In the genomic region with DNA sequence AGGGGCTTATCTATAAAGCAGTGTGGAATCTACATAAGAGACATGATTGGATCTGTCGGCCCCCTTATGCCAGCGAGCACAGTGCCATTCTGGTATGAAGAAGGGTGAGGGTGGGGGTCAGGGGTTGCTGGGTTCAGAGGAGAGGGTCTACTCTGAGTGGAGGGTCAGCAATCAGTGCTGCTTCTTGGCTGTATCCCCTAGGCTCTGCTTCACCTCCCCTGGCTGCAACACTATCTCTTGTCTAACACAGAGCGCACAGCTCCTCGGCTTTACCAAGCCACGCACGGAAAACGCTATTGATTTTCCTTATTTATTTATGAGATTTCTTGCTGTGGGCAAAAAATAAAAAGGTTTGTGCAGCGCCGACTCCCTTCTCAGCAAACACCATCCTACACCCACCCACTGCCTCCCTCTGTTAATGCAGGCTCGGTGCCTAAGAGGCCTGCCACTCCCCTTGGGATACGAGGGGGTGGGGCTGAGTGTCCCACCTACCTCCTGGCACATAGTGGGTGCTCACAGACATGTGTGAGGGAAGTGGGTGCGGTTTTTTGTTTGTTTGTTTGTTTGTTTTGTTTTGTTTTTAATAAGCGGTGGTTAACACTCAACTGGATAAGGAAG, we compare ENCODE assay signal across 16 mouse cellular contexts. TPM values are rescaled to one million over a fixed set of nuclear protein-coding genes. Genes with fewer than 3 reads are reported as not detected.
"Had no signal": no experiment of that assay in that cellular context is flagged by ENCODE, and none has a peak within 500 bp of the region (broad histone marks: within the 10 kb centered on the region; RNA-seq: fewer than 3 reads in every experiment).

No protein-coding gene starts in this region.

- H3K9me3 ChIP-seq: intestine, embryonic 15.5 days; limb, embryonic 15.5 days; liver, embryonic 12.5 days; neural tube, embryonic 12.5 days had no signal

- H3K27ac ChIP-seq: intestine, embryonic 15.5 days; limb, embryonic 15.5 days; liver, embryonic 12.5 days; neural tube, embryonic 12.5 days had no signal

- H3K36me3 ChIP-seq: intestine, embryonic 15.5 days; limb, embryonic 15.5 days; liver, embryonic 12.5 days had no signal

- H3K9ac ChIP-seq: intestine, embryonic 15.5 days; limb, embryonic 15.5 days; liver, embryonic 12.5 days; lung, embryonic 14.5 days; neural tube, embryonic 12.5 days had no signal

- H3K4me2 ChIP-seq: intestine, embryonic 15.5 days; limb, embryonic 15.5 days; liver, embryonic 12.5 days; lung, embryonic 14.5 days; neural tube, embryonic 12.5 days had no signal

- H3K4me3 ChIP-seq: intestine, embryonic 15.5 days; limb, embryonic 15.5 days; liver, embryonic 12.5 days; myocyte; neural tube, embryonic 12.5 days had no signal

- ATAC-seq: intestine, embryonic 15.5 days had no signal

- DNase-seq: kidney, adult 18-20 months; kidney, postnatal 14 days; layer of hippocampus, postnatal 36 days; lung, embryonic 14.5 days; lung, postnatal 10 days; lung, postnatal 4 days; right cerebral cortex, postnatal 4 days; spleen, adult 18-20 months; thymus, adult 2 months; thymus, postnatal 25 days had no signal

- H3K27me3 ChIP-seq: intestine, embryonic 15.5 days; limb, embryonic 15.5 days; liver, embryonic 12.5 days; neural tube, embryonic 12.5 days had no signal

- H3K4me1 ChIP-seq: intestine, embryonic 15.5 days; limb, embryonic 15.5 days; liver, embryonic 12.5 days had no signal

RNA-seq across cellular contexts. Expression of gene Wscd1, which starts 32.1 kb away (rescaled TPM):
- total RNA-seq: megakaryocyte, adult 5-6 weeks had no signal
